Mouse (Mus musculus) cerebellum, postnatal 10 days (tissue): ENCODE measurements at regions not wholly inside any gene's neighbourhood (a gene's known extent, or its start where the extent isn't known, plus 50 kb on each side); places are given as distances from the start of the nearest gene placed in this dataset.
A peak's percentile ranks its signal among the peaks of the same experiment; 100 is the strongest.

Source experiments
- DNase-seq, 2 experiments: peaks; one replicate each; pipeline ENCODE4 v3.0.0; 2021; ENCODE audit warnings: mixed read lengths in 2 of 2

DNA sequence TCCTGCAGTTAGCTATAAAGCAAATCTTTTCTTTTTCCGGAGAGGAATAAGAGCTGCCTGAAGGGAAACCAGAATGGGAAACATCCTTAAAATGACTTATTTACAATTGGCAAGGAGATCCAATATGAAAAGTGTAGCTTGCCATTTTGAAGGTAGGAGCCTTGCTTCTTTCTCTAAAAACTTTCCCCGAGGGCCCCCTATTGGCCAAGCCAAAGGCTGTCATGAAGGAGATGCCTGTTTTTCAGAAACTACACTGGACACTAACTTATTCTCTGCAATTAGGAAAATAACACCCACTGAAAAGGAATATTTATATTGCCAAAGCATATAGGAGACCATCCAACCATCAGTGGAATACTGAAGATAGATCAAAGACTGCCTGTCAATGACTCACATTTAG lies 312.8 kb upstream of the Thrb start:
- no peak for DNase-seq

GRCm38 (mm10) chr14:17352324-17353037 lies 307.6 kb upstream of the Thrb start:
- no peak for DNase-seq

DNA sequence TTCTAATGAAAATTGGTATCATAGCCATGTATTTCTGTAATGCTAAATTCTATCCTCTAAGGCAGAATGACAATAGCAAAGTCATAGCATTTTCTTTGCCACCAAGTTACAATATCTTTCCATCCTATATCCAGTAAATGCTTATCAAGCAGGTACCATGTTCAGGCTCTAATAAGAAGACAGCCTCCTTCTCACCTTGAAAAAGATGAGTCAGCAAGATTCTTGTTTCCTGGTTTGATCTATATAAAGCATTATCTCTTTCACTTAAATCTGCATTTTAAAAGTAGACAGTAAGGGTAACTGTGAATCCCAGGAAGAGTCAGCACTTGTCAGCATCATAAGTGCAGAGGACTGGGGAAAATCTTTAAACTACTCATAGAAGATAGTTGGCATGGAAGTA lies 298.2 kb upstream of the Thrb start:
- DNase-seq = no peak

DNA sequence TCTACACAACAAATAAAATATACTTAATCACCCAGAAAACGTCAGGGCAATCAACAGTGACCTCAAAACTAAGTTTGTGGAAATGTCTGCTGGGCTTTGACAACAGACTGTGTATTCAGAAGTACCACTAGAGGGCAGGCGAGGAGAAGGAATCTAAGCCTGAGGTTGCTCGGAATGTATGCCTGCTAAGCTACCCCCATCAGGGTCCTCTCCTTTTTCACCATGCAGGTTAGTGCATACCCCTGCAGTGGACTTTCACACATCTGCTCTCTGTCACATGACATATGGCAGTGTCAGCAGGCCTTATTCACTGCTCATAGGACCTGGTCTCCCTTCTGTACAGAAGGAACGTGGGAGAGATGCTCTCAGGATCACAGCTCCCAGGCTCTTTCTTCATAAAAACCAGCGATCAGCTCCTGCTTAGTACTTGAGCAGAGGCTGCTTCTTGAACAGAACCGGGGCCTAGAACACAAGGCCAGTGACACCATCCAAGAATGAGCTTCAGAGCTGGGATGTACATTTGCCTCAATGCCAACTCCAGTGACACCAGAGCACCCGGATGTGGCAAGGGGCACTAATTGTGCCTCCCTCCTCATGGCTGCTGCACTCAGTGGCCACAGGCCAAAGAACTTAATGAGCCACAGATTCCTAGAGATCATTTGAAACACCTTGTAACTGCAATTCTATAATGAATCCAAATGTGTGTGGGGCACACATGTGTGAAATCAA lies 257.1 kb upstream of the Thrb start:
- DNase-seq = peak; percentile 79 to 87

DNA sequence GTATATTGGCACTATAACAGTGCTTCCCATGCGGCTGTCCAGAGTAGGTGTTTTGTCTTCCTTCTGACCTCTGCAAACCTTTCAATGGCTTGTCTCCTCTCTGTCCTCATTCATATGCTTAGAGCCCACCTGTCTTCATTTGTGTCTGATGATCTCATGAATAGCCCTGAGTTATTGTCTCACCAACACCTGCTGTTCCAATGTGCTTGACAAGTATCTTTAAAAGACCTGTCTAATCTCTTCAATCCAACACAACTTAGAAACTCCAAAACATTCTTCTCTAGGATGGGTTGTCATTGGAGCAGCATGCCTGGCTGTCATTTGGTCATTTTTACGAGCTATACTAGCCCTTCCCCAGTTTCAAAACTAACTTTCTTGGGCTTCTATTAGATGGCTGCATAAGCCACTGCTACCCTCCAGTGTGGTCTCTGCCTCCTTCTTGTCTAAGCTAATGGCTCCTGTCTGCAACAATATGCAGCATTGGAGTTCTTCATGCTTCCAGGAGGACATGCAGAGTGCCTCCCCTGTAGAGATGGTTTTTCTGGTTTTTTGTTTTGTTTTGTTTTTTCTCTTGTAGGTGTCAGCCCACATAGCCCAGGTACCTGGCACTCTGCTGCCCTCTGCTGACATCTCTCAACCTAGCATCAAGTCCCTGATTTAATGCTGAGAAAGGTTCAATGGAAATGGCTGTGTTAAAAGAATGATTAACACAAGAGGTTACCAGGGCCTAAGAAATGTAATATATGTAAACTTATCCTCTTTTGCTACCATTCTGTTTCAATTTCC lies 254.3 kb upstream of the Thrb start:
- peak; percentile 83 to 88 for DNase-seq

DNA sequence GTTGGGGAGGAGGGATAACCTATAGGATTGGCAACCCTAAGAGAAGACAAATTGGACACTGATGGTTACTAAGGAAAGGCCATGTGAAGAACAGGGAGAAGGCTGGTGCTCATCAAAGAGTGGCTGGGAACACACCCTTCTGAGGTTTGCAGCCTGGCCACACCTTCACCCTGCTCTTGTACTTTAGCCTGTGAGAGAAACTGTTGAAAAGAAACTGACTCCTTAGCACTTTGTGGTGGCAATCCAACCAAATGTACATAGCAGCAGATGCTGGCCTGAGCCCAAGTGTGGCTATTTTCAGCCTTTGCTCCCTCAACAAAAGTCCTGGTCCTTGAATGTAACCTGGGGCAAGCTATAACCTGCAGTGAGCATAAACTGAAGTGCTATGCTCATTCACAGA lies 253.2 kb upstream of the Thrb start:
- no peak for DNase-seq

- no peak for DNase-seq
Observed at GRCm38 (mm10) chr14:17408343-17408742, 251.7 kb upstream of the Thrb start.

GRCm38 (mm10) chr14:17408813-17409212 lies 251.2 kb upstream of the Thrb start:
- no peak for DNase-seq

- no peak for DNase-seq
Observed at GRCm38 (mm10) chr14:17409497-17409896, 250.6 kb upstream of the Thrb start.

DNA sequence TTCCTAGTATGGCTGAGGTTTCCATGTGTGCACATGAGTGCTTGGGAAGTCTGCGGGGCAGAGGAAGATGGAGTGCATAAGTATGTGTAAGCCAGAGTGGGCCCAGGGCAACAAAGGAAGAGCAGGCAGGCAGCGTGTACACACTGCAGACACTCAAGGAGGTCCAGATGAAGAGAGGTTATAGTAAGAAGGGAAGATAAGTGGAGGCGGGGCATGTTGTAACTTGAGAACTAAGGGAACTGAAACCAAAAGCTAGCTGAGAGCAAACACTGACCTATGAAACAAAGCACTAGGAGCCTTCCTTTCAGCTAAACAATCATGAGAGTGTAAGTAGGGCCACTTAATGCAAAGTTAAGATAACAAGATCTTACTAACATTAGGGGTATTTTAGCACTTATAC lies 249.3 kb upstream of the Thrb start:
- no peak for DNase-seq

GRCm38 (mm10) chr14:17411299-17411698 lies 248.8 kb upstream of the Thrb start:
- no peak for DNase-seq

DNA sequence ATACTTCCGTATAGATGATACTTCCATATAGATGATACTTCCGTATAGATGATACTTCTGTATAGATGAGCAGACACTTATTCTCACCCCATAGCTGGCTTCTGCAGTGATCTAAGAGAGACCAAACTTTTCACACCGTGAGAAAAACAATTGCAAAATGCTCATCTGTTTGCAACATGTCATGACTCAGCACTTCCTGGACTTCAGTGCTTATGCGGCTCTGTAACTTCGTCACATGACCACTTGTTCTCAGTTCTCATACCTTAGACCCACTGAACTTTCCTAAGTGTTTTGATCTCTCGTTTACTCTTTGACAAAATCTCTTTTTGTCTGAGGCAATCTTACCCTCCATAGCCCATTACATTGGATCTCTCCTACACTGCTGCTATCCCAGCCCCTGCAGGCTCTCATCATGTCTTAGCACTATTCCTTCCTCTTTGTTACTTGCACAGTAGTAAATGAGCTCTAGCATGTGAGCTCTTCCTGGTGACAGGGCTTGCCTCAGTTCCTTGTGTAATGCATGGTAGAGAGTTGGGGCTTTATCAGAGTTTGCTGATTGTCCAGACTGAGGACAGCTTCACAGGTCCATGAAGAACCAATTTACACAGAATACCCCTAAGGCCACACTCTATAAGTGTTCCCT lies 245.7 kb upstream of the Thrb start:
- DNase-seq = no peak

DNA sequence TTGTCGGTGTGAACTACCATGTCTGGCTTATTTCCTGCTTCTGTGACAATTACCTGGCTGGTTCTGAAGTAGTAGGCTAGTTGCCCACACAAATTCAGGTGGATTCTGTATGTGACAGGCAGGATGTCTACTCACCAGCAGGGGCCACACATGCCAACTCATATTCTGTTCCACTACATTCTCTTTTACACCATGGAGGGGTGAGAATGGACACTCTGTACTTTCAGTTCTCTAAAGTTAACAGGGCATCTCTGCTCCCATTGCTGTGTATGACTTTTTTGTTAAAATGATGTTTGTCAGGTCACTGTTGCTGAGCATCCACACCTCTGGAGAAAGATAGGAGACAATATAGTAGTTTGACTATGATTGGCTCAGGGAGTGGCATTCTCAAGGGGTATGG lies 232.3 kb upstream of the Thrb start:
- no peak for DNase-seq

DNA sequence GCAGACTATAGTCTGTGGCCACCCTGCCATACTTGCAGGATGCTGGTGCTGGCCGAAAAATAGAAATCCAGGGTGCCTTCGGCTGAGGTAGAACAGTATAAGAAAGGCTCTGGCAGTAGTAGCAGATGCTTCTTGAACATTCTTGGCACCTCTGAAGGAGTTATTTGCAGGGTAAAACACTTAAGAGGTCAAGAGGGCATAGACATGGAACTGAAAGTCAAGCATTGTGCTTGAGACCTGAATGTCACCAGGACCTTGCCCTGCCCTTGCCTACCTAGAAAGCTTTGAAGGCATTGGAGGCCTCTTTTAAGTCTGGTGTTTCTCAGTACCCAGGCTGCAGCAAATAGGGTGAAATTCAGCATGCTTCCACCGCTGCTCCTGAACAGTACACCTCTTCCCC lies 230.9 kb upstream of the Thrb start:
- DNase-seq = no peak

DNA sequence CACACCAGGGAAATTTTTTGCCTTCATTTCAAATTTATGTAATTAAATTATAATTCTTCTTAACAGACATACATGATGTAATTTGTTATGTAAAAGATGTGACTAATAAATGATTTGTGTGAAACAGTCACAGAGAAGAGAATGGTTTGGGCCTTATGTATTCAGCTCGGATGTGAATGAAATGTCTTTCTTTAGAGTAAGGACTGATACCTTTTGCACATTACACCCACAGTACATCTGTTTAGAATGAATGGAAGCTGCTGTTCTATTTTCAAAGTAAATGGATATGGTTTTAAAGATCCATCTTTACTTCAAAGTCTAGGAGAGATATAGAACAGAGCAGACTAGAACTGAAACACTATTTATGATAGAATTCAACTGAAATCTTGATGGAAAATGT lies 226.7 kb upstream of the Thrb start:
- DNase-seq = no peak

GRCm38 (mm10) chr14:17457946-17458345 lies 202.1 kb upstream of the Thrb start:
- no peak for DNase-seq

- no peak for DNase-seq
Observed at GRCm38 (mm10) chr14:17478963-17479362, 181.1 kb upstream of the Thrb start.

GRCm38 (mm10) chr14:17484866-17485265 lies 175.2 kb upstream of the Thrb start:
- DNase-seq = peak; percentile 53 to 64

DNA sequence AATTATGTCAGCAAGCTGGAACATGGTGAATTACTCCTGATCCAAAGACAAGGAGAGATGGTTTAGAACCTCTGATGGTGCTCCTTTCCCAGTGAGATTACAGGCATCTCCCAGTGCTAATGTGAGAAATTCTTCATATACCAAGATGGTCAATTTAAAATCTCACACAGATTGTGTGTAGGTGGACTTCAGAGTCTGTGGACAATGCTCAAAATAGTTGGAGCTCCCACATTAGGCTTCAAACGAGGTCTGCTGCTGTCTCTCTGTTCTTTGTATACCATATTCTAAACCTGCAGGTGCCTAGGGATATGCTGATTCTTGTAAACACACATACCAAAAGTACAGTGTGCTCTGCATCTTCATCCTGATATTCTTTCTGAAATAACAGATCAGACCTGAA lies 146.3 kb upstream of the Thrb start:
- DNase-seq = no peak

GRCm38 (mm10) chr14:17522696-17523095 lies 137.4 kb upstream of the Thrb start:
- DNase-seq = peak; percentile 8 to 20

- DNase-seq = no peak
Observed at GRCm38 (mm10) chr14:17523916-17524315, 136.1 kb upstream of the Thrb start.

DNA sequence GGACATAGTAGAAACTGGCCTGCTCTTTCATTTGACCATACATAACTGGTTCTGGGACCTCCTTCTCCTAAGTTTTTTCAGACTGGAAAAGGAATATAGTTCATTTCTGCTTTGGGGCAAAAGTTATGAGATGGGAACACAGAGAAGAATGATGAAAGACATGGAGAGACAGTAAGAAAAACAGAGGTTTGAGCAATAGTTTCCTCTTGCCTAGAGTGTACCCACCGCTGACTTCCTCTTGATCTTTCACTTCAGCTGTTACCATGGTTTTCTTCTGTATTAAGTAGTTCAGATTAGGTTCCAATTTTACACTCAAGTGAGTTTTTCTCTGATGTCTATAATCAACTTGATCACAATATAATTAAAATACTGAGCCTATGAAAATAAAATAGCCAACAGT lies 120.7 kb upstream of the Thrb start:
- DNase-seq = no peak

GRCm38 (mm10) chr14:17556458-17556857 lies 103.6 kb upstream of the Thrb start:
- DNase-seq = no peak
